Mouse (Mus musculus): ENCODE data around the gene Prkg2. TPM values are rescaled to one million over a fixed set of nuclear protein-coding genes. Genes with fewer than 3 reads are reported as not detected.

Prkg2 gene
- polyA plus RNA-seq, 2 experiments = 0.01 TPM; not detected in 1

DNA sequence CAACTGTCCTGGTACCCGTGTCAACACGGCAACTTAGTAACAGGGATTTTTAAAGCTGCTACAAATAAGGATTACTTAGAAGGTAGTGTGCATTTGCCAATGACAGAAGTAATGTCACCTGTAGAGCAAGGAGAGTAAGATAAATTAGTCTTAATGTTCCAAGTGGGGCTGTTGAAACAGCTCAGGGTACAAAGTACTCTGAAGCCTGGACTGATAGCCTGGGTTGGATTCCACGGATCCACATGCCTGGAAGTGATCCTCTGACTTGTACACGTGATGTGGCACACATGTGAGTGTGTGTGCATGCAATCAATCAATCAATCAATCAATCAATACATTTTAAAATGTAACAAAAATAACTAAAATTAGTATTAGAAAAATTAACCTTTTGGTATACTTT is 45.6 kb downstream of the Prkg2 start:
- TF ChIP-seq CTCF (IDR thresholded peaks at IDR 0.05; ENCODE audit: low read depth) (no peak), EP300 (IDR thresholded peaks at IDR 0.05; ENCODE audit: low read depth) (no peak)
- WGBS (ENCODE audit: insufficient replicate concordance) = 51% methylated on average over 4 of the region's 4 CpGs
- H3K36me3 ChIP-seq (replicated peaks; ENCODE audit: control insufficient read depth, insufficient read depth, low read depth) = no peaks in the 10 kb centered on the region

DNA sequence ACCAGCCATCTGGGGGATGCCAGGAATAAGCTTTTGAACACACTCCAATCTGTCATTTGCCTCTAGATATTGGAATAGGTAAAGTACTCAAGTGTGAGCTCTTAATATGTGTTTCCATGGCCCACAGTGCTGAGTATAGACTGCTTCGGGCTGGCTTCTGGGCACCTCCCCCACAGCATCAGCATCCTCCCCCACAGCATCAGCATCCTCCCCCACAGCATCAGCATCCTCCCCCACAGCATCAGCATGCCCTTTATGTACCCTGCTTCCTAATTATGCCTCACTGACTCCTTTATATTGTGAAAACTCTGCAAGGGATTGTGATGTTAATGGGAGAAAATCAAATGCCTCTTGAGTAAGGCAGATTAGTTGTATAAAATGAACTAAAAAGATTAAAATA is 49.5 kb downstream of the Prkg2 start:
- no peaks in the 10 kb centered on the region for H3K9me3 ChIP-seq (ENCODE audit: control insufficient read depth, low read length)

More for the DNA sequence above, 45.6 kb downstream of the Prkg2 start:
- Histone ChIP-seq H3K9me3 (ENCODE audit: control insufficient read depth, low read length) (no peaks in the 10 kb centered on the region), H3K27me3 (ENCODE audit: control insufficient read depth, insufficient read depth, low read length) (no peaks in the 10 kb centered on the region), H3K4me2 (ENCODE audit: low read depth) (no peak overlapping the region), H3K4me3 (ENCODE audit: insufficient read depth in 1 of 2, low read depth in 2 of 2, low read length in 2 of 2) (no peak overlapping the region), H3K27ac (no peak overlapping the region), H3K9ac (replicated peaks) (no peak overlapping the region), H3K4me1 (replicated peaks; ENCODE audit: control insufficient read depth in 2 of 2, insufficient read depth in 2 of 2, low read length in 1 of 2) (no peaks in the 10 kb centered on the region)
- ATAC-seq (ENCODE audit: insufficient read depth) (no peak), DNase-seq (ENCODE audit: low read depth in 3 of 3, low spot score in 3 of 3) (no peak)

GRCm38 (mm10) chr5:98987116-98987515 is 50.0 kb downstream of the Prkg2 start:
- 42% methylated on average over 3 of the region's 3 CpGs for WGBS (ENCODE audit: insufficient replicate concordance)
- H3K9ac ChIP-seq (replicated peaks) = no peak overlapping the region
- H3K4me2 ChIP-seq (ENCODE audit: low read depth) = no peak overlapping the region
- no peaks in the 10 kb centered on the region for H3K27me3 ChIP-seq (ENCODE audit: control insufficient read depth, insufficient read depth, low read length)
- ATAC-seq (ENCODE audit: insufficient read depth) (no peak), DNase-seq (ENCODE audit: low read depth in 3 of 3, low spot score in 3 of 3) (no peak)
- no peak overlapping the region for H3K27ac ChIP-seq
- no peak for TF ChIP-seq EP300 (IDR thresholded peaks at IDR 0.05; ENCODE audit: low read depth)
- TF ChIP-seq CTCF (IDR thresholded peaks at IDR 0.05; ENCODE audit: low read depth) = no peak
- no peaks in the 10 kb centered on the region for H3K36me3 ChIP-seq (replicated peaks; ENCODE audit: control insufficient read depth, insufficient read depth, low read depth)
- H3K9me3 ChIP-seq (ENCODE audit: control insufficient read depth, low read length) = no peaks in the 10 kb centered on the region
- H3K4me3 ChIP-seq (ENCODE audit: insufficient read depth in 1 of 2, low read depth in 2 of 2, low read length in 2 of 2) = no peak overlapping the region
- H3K4me1 ChIP-seq (replicated peaks; ENCODE audit: control insufficient read depth in 2 of 2, insufficient read depth in 2 of 2, low read length in 1 of 2) = no peaks in the 10 kb centered on the region

More for the DNA sequence above, 49.5 kb downstream of the Prkg2 start:
- Histone ChIP-seq H3K4me2 (ENCODE audit: low read depth) (no peak overlapping the region), H3K9ac (replicated peaks) (no peak overlapping the region), H3K4me3 (ENCODE audit: insufficient read depth in 1 of 2, low read depth in 2 of 2, low read length in 2 of 2) (no peak overlapping the region), H3K4me1 (replicated peaks; ENCODE audit: control insufficient read depth in 2 of 2, insufficient read depth in 2 of 2, low read length in 1 of 2) (no peaks in the 10 kb centered on the region), H3K27ac (no peak overlapping the region), H3K36me3 (replicated peaks; ENCODE audit: control insufficient read depth, insufficient read depth, low read depth) (no peaks in the 10 kb centered on the region), H3K27me3 (ENCODE audit: control insufficient read depth, insufficient read depth, low read length) (no peaks in the 10 kb centered on the region)
- 40% methylated on average over 1 of the region's 1 CpGs for WGBS (ENCODE audit: insufficient replicate concordance)
- no peak for DNase-seq (ENCODE audit: low read depth in 3 of 3, low spot score in 3 of 3)
- ATAC-seq (ENCODE audit: insufficient read depth) = no peak
- no peak for TF ChIP-seq EP300 (IDR thresholded peaks at IDR 0.05; ENCODE audit: low read depth)
- TF ChIP-seq CTCF (IDR thresholded peaks at IDR 0.05; ENCODE audit: low read depth) = no peak

- no peak overlapping the region for H3K27ac ChIP-seq
- TF ChIP-seq EP300 (IDR thresholded peaks at IDR 0.05; ENCODE audit: low read depth) (no peak), CTCF (IDR thresholded peaks at IDR 0.05; ENCODE audit: low read depth) (no peak)
- H3K4me1 ChIP-seq (replicated peaks; ENCODE audit: control insufficient read depth in 2 of 2, insufficient read depth in 2 of 2, low read length in 1 of 2) = no peaks in the 10 kb centered on the region
- ATAC-seq (ENCODE audit: insufficient read depth) (no peak), DNase-seq (ENCODE audit: low read depth in 3 of 3, low spot score in 3 of 3) (no peak)
- H3K27me3 ChIP-seq (ENCODE audit: control insufficient read depth, insufficient read depth, low read length) = no peaks in the 10 kb centered on the region
- WGBS (ENCODE audit: insufficient replicate concordance) = 29% methylated on average over 4 of the region's 4 CpGs
- no peak overlapping the region for H3K4me2 ChIP-seq (ENCODE audit: low read depth)
- H3K9me3 ChIP-seq (ENCODE audit: control insufficient read depth, low read length) = no peaks in the 10 kb centered on the region
- no peak overlapping the region for H3K4me3 ChIP-seq (ENCODE audit: insufficient read depth in 1 of 2, low read depth in 2 of 2, low read length in 2 of 2)
- H3K9ac ChIP-seq (replicated peaks) = no peak overlapping the region
- no peaks in the 10 kb centered on the region for H3K36me3 ChIP-seq (replicated peaks; ENCODE audit: control insufficient read depth, insufficient read depth, low read depth)
These were observed 50.7 kb downstream of the Prkg2 start for GRCm38 (mm10) chr5:98986459-98986858.

DNA sequence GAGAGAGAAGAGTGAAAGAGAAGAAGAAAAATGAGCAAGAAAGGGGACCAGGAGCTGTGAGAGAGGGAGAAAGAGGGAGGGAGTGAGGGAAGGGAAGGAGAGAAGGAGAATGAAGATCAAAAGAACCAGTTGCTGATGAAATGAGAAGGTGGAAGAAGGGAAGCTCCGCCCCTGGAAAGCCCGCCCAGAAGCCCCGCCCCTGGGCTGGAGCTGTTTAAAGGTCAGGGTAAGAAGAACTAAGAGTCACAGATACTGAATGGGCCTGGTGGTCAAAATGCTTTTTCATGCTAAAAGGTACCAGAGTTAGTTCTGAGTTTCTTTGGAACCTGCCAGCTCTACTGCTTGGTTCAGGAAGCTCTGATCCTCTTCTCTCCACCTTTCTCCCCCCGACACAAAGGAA is 51.1 kb downstream of the Prkg2 start:
- Histone ChIP-seq H3K4me2 (ENCODE audit: low read depth) (no peak overlapping the region), H3K9ac (replicated peaks) (no peak overlapping the region), H3K9me3 (ENCODE audit: control insufficient read depth, low read length) (no peaks in the 10 kb centered on the region), H3K27me3 (ENCODE audit: control insufficient read depth, insufficient read depth, low read length) (no peaks in the 10 kb centered on the region), H3K4me3 (ENCODE audit: insufficient read depth in 1 of 2, low read depth in 2 of 2, low read length in 2 of 2) (no peak overlapping the region), H3K27ac (no peak overlapping the region), H3K36me3 (replicated peaks; ENCODE audit: control insufficient read depth, insufficient read depth, low read depth) (no peaks in the 10 kb centered on the region), H3K4me1 (replicated peaks; ENCODE audit: control insufficient read depth in 2 of 2, insufficient read depth in 2 of 2, low read length in 1 of 2) (no peaks in the 10 kb centered on the region)
- no peak for ATAC-seq (ENCODE audit: insufficient read depth)
- no peak for DNase-seq (ENCODE audit: low read depth in 3 of 3, low spot score in 3 of 3)
- TF ChIP-seq EP300 (IDR thresholded peaks at IDR 0.05; ENCODE audit: low read depth) (no peak), CTCF (IDR thresholded peaks at IDR 0.05; ENCODE audit: low read depth) (no peak)
- WGBS (ENCODE audit: insufficient replicate concordance) = 14% methylated on average over 4 of the region's 4 CpGs

Data from liver, embryonic 14.5 days (tissue).